Mouse (Mus musculus) mouse embryonic stem cell (cell line): ENCODE data around the gene Olfr462.

Source experiments
- in situ Hi-C, 2 experiments: fragments of 300-500 bp; cut with MboI; formaldehyde crosslinking; loops; 1 replicate in 1 of 2; 3 replicates in 1 of 2; pipeline ENCODE4 v1.14.3; 2019 to 2020; ENCODE audit warnings: low sequenced_read_pairs in 2 of 2, low pct_unique_long_range_greater_than_20kb in 1 of 2, mixed read lengths in 1 of 2; ENCODE audit not compliant: unreplicated experiment in 1 of 2

Gene Olfr462

DNA sequence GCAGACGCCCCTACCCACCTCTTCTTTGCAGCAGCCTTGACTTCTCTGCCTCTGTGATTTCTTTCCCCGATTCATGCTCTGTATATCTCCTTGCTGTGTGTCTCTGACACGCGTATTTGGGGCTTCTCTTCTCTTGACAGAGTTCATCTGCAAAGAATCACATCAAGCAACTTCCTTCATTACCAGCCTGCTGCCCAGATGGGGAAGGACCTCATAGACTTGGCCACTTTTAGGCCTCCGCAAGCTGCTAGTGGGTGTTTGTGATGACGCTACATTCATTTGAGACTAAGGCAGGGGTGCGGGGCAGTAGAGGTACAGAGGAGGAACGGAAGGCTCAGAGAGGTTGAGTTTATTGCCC lies 38.5 kb downstream of the Olfr462 start:
- in situ Hi-C loops, result no loop called here

DNA sequence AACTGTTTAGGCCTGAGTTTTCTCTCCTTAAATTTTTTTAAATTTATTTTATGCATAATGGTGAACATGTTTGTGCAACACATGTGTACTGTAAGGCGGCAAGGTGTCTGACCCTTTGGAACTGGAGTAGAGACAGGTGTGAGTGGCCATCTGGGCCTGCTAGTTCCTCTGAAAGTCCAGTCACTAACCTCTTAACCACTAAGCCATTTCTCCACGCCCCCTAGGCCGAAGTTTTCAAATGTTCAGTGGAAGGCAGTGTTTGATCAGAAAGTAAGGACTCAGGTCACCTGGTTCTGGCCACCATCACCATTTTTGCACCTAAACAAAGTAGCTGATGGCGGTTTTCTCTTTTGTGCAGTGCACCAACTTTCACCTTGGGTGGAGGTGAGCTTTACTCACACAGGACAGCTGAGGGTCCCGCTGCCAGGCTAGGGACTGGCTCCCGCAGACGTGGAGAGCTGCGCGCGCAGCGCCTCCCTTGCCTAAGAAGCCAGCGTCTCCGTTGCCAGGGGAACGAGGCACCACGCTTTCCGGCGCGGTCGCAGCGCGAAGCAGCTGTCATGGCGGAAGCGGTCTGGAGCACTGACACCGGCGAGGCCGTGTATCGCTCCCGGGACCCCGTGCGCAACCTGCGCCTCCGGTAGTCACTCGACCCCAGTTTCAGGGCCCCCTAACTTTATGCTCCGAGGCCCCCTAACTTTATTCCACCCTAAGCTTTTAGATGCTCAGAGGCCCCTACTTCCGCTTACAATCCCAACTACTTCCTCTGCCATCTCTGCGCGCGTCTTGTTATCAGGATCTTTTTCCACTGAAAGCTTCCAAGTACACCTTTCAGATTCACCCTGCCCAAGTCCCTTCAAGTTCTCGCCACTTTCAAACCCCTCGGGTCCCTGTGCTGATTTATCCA lies 39.1 kb downstream of the Olfr462 start, which contains the start of gene Mks1:
Gene Mks1 (plus strand): TSS at position 526 of the 907 bp plus-strand sequence.
- in situ Hi-C loops, result no loop called here

DNA sequence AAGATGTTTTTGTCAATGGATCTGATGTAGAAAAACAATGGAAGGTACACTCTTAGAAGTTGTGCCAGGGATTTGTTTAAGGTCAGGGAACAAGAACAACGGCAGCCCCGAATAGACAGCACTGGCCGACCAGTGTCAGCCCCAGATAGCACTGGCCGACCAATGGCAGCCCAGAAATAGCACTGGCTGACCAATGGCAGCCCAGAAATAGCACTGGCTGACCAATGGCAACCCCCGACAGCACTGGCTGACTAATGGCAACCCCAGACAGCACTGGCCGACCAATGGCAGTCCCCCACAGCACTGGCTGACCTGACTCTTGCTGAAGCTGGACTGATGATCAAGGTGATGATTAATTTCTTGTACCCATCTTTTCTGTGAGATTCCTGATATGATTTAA lies 44.2 kb downstream of the Olfr462 start:
- in situ Hi-C loops, result no loop called here

DNA sequence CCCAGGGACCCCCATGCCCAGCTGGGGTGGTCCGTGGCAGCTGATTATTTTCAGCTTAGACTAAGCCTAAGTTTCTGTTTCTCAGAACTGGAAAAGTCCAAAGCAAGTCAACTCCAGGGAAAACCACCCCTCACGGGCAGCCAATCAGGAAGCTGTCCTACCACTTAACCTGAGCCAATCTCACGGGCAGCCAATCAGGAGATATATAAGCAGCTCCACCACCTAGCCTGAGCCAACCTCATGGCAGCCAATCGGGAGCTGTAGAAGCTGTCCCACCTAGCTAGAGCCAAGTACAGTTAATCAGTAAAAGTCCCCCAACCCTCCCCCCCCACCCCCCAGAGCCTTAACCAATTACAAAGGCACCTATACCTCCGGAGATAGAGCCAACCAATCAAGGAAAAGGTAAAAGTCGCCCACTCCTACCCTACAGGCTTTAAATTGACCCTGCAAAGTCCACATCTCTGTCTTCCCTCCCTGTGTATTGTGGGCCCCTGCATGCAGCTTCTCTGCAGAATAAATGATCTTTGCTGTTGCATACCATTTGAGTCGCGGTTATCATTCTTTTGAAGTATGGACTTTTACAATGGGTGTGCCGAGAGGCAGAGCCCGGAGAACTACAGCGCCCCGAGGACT lies 45.0 kb downstream of the Olfr462 start:
- in situ Hi-C loops, result no loop called here

DNA sequence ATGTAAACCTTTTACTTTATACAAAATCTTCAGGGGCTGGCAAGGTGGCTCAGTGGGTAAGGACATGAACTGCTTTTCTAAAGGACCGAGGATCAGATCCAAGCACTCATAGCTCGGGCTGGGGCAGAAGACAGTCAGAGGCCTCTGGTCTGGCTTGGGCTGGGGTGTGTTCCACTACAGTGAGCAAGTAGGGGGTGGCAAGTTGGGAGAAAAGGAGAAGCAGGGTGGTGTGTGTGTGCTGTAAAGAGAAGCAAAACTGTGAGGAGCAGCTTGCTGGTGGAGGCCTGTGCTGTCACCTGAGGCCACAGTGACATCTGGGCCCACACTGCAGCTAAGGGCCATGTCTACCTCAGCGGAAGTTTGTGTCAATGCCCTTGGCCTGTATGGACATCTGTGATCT lies 50.6 kb downstream of the Olfr462 start:
- in situ Hi-C loops, result no loop called here

DNA sequence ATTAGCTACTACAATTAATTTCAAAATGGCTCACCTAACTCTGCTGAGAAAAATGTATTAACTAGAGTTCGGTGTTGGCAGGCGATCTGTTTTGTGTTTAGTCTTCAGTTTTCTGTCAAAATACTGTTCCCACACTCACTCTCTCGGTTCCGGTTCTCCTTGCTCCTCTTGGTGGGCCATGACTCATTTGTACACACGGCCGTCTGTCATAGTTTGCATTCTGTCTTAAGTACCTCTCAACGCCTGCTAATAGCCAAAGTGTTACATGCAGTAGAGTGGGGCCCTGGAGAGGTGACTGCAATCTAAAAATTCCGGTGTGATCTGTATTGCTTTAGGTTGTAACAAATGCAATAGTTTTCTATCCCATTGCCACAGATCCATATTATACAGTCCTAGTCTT lies 51.4 kb downstream of the Olfr462 start:
- in situ Hi-C loops, result no loop called here
